Mouse (Mus musculus): Measurements from ENCODE around the gene Serpinf2. TPM values are rescaled to one million over a fixed set of nuclear protein-coding genes. Genes with fewer than 3 reads are reported as not detected.
A peak's percentile ranks its signal among the peaks of the same experiment; 100 is the strongest.

Gene Serpinf2
- polyA plus RNA-seq, 1 experiment from 2014 or later = not detected

DNA sequence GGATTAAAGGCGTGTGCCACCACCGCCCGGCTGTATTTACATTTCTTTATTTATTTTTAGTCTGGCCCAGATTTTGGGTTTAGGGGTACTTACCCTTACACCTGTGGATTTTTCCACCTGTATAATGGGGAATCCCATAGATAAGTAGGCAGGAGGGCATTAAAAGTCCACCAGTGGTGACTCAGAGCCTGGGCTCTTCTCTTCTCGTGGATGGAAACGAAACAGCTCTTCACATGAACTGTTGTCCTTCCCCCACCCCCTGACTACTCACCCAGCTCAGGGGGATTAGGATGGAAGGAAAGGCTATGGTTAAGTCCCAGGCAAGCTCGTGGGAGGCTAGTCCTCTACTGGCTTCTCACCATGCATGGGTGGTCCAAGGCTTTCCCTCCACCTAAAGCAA lies 25.0 kb upstream of the Serpinf2 start:
- H3K36me3 ChIP-seq = peaks cover 16% of the 10 kb centered on the region
- H3K4me1 ChIP-seq (replicated peaks) = peaks cover 54% of the 10 kb centered on the region
- 90% methylated on average over 6 of the region's 6 CpGs for WGBS
- peaks cover 3% of the 10 kb centered on the region; the same call in 1 of the 2 replicates for H3K27me3 ChIP-seq (ENCODE audit: insufficient read depth, poor library complexity, severe bottlenecking)
- peaks cover 4% of the 10 kb centered on the region for H3K9me3 ChIP-seq
- no peak overlapping the region for H3K4me3 ChIP-seq
- no peak overlapping the region for H3K27ac ChIP-seq
- DNase-seq (ENCODE audit: low spot score) = no peak

DNA sequence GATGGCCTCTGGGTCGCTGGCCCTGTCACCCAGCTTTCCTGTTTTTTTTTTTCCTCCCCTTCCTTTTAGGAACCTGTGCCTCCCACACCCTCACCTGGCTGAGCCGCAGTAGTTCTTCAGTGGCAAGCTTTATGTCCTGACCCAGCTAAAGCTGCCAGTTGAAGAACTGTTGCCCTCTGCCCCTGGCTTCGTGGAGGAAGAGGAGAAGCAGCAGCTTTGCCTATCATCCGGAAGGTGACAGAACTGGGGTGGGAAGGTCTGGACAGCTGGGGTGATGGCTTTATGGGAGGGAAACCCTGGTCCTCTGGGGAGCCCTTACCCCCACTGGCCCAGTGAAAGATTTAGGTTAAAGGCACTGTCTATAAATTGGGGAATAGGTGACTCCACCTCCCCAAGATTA lies 24.2 kb upstream of the Serpinf2 start:
- peak overlapping the region; percentile 9; the same call in 1 of the 2 replicates for H3K4me3 ChIP-seq
- H3K4me1 ChIP-seq (replicated peaks) = peaks cover 55% of the 10 kb centered on the region
- peaks cover 4% of the 10 kb centered on the region for H3K9me3 ChIP-seq
- H3K27me3 ChIP-seq (ENCODE audit: insufficient read depth, poor library complexity, severe bottlenecking) = peaks cover under 1% of the 10 kb centered on the region; the same call in 1 of the 2 replicates
- no peak for DNase-seq (ENCODE audit: low spot score)
- H3K27ac ChIP-seq = peak overlapping the region; percentile 91
- whole genome bisulfite sequencing = 66% methylated on average over 4 of the region's 4 CpGs
- peaks cover 16% of the 10 kb centered on the region for H3K36me3 ChIP-seq

DNA sequence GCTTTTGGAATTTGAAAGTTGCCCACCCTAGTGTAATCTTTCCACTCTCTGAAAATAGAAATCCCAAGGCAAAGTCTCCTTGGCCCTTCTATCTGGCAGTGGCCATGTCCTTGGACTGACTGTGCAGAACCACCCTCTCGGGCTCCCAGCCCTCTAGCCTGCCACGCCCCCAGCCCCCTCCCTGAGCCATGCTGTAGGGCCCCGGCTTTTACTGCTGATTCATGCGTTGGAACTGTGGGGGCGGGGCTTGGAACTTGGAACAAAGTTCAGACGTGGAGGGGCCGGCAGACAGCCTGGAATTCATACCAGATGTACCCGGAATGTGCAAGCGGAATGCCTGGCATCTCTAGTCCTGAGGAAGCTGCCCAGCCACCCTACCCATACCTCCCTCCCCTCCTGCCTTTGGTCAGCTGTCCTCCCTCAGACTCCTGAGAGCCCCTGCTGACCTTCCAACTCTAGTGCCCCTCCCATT lies 23.5 kb upstream of the Serpinf2 start:
- H3K27me3 ChIP-seq (ENCODE audit: insufficient read depth, poor library complexity, severe bottlenecking) = no peaks in the 10 kb centered on the region
- H3K27ac ChIP-seq = peak overlapping the region; percentile 91
- peaks cover 49% of the 10 kb centered on the region for H3K4me1 ChIP-seq (replicated peaks)
- peak overlapping the region; percentile 79 for H3K4me3 ChIP-seq
- peak; percentile 82 for DNase-seq (ENCODE audit: low spot score)
- 5% methylated on average over 9 of the region's 9 CpGs for WGBS
- H3K9me3 ChIP-seq = peaks cover 4% of the 10 kb centered on the region
- peaks cover 16% of the 10 kb centered on the region for H3K36me3 ChIP-seq

DNA sequence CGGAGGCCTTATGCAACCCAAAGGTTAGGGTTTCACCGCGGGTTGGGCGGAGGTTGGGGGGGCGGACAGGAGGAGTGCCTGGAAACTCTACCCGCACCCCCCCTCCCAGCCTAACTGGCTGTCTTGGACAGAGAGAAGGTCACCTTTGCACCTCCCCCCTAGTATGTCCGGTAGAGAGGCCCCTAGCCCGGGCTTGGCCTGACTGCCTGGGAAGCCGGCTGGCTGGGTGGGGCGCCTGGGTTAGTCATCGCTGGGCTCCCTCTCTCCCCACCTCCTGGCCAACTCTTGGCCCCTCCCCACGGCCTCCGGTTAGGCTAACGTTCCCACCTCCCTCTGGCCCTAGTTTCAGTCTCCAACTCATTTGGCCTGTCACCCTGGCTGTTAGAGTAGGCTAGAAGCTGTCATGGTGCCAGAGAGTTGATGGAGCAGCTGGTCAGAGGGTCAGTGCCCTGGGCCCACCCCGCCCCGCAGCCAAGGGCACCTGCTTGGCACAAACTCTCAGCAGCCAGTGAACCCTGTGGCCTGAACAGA lies 22.9 kb upstream of the Serpinf2 start:
- peak; percentile 24 for DNase-seq (ENCODE audit: low spot score)
- 4% methylated on average over 16 of the region's 16 CpGs for WGBS

DNA sequence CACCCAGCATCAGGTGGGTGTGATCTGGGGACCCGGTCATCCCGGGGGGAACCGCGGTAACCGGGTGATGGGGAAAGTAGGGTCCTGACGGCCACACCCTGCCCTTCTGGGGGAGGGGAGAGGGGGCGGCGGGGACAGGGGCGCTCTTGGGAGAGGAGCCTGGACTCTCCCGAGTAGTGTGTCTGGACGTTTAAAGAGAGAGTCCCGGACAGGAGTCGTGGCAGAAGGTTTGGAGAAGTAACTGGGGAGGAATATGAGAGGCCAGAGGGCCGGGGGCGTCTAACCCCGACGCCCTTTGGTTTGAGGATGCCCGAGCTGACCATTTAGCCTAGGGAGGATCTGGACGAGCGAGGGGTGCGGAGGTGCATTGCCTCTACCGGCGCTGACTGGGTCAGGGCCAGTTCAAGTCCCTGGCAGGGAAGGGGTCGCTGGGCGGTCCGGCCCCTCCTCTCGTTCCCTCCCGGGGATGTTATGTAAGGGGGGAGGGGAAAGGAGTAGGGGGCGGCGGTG lies 22.4 kb upstream of the Serpinf2 start:
- peaks cover 42% of the 10 kb centered on the region for H3K4me1 ChIP-seq (replicated peaks)
- H3K4me3 ChIP-seq = peak overlapping the region; percentile 79
- H3K27ac ChIP-seq = peak overlapping the region; percentile 91
- no peak for DNase-seq (ENCODE audit: low spot score)
- under 1% methylated on average over 30 of the region's 30 CpGs for WGBS
- H3K9me3 ChIP-seq = peaks cover 3% of the 10 kb centered on the region
- H3K36me3 ChIP-seq = peaks cover 16% of the 10 kb centered on the region
- H3K27me3 ChIP-seq (ENCODE audit: insufficient read depth, poor library complexity, severe bottlenecking) = no peaks in the 10 kb centered on the region

More for the DNA sequence above, 22.9 kb upstream of the Serpinf2 start:
- Histone ChIP-seq H3K36me3 (peaks cover 16% of the 10 kb centered on the region), H3K27me3 (ENCODE audit: insufficient read depth, poor library complexity, severe bottlenecking) (no peaks in the 10 kb centered on the region), H3K27ac (peak overlapping the region; percentile 91), H3K4me3 (peak overlapping the region; percentile 79), H3K9me3 (peaks cover 4% of the 10 kb centered on the region), H3K4me1 (replicated peaks) (peaks cover 43% of the 10 kb centered on the region)

DNA sequence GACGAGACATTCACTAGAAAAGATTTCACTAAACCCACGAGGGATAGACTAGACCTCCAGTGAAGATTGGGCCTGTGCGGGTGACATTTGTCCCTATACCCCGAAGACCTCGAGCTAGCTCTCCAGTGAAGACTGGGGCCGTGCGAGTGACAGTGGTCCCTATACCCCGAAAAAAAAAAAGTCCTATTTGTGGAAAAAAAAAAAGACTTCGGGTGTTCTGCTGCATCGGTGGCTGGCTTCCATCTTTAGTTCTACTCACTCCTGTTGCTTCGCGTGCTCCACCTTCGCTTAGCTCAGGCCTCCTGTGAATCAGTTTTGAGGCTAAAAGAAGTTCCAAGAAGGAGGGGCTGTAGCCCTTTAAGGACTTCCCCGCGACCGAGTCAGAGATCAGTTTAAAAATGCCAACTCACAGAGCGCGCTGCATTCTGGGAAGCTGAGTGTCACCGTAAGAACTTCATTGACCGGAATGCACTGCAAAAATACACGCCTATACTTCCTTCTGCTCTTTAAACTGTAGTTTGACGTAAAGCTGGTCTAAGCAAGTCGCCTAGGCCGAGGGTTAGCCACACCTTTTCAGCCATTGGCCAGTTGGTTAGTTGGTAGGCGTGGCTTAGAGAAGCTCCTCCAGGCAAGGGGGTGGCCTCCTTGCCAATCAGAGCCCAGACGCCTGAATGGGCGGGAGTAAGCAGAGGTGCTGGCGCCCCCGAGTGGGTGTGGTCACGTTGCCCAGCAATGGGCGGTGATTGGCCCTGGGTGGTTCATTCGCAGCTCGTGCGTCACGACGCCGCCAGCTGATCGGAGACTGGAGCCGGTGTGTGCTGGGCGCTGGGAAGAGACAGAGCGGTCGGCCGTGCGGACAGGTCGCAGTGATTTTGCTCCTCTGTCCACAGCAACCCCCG lies 21.7 kb upstream of the Serpinf2 start, which contains the start of gene Tlcd2:
TSS of gene Tlcd2 (plus strand) at position 872 of the 899 bp plus-strand sequence.
- H3K27ac ChIP-seq = peak within 1 kb of the TSS; percentile 91
- under 1% methylated on average over 46 of the region's 46 CpGs for WGBS
- H3K4me3 ChIP-seq = peak within 1 kb of the TSS; percentile 79
- H3K27me3 ChIP-seq (ENCODE audit: insufficient read depth, poor library complexity, severe bottlenecking) = no peaks in the 10 kb centered on the region
- DNase-seq (ENCODE audit: low spot score) = peak; percentile 100
- H3K36me3 ChIP-seq = peaks cover 16% of the 10 kb centered on the region
- peaks cover 42% of the 10 kb centered on the region for H3K4me1 ChIP-seq (replicated peaks)
- no peaks in the 10 kb centered on the region for H3K9me3 ChIP-seq

DNA sequence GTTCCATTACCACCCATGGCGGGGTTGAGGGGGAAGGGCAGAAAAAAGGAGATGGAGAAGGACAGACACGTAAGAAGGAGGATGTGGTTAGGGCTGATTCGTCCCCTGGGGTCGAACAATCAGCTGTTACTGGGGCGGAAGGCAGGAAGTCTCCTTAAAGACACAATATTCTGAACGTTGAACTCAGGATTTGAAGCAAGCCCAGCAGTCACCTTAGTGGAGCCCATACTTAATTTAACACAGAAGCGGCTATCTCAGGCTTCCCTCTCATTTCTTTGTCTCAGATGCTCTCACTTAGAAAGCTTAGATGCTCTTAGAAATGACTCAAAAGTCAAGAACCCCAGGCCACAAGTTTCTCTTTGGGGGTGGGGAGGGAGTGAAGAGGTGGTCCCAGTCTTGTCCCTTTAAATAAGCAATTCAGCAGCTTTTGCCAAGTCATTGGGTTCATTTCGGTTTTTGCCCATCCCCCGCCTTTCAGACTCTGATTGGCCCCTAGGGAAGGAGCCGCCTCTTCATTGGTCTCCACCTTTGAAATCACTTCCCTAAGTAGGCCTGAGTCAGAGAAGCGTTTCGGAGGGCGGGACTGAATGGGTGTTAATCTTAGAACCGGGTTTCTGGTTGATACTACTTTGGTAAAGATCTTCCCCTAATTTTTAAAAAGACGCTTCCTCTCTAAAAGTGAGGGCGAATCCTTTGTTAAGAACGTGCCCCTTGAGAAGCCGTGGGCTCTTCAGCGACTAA lies 20.9 kb upstream of the Serpinf2 start:
- H3K9me3 ChIP-seq = no peaks in the 10 kb centered on the region
- no peaks in the 10 kb centered on the region for H3K27me3 ChIP-seq (ENCODE audit: insufficient read depth, poor library complexity, severe bottlenecking)
- H3K27ac ChIP-seq = peak overlapping the region; percentile 91
- peak overlapping the region; percentile 79 for H3K4me3 ChIP-seq
- WGBS = 2% methylated on average over 19 of the region's 19 CpGs
- peak; percentile 87 for DNase-seq (ENCODE audit: low spot score)
- peaks cover 43% of the 10 kb centered on the region for H3K4me1 ChIP-seq (replicated peaks)
- H3K36me3 ChIP-seq = peaks cover 8% of the 10 kb centered on the region

DNA sequence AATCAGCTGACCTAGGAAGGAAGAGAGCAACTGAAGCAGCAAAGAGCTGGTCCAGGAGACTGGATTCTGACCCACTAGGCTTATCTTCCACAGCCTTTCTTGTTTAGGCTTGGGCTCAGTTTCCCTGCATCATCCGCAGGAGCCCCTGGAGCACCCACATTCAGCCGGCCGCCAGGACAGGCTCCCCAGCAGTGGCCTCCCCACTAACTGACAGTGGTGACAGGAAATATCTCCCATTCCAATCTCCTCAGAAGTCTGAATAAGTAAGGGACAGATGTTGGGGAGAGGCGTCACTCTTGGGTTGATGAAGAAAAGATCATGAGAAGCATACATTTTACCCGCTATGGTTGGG lies 20.3 kb upstream of the Serpinf2 start:
- WGBS = 18% methylated on average over 5 of the region's 5 CpGs
- H3K27me3 ChIP-seq (ENCODE audit: insufficient read depth, poor library complexity, severe bottlenecking) = no peaks in the 10 kb centered on the region
- DNase-seq (ENCODE audit: low spot score) = no peak
- peak overlapping the region; percentile 91 for H3K27ac ChIP-seq
- H3K4me3 ChIP-seq = peak overlapping the region; percentile 79
- H3K4me1 ChIP-seq (replicated peaks) = peaks cover 48% of the 10 kb centered on the region
- H3K9me3 ChIP-seq = no peaks in the 10 kb centered on the region
- H3K36me3 ChIP-seq = 0 out of 2 replicates have a peak, but pooled peaks cover 2% of the 10 kb centered on the region

DNA sequence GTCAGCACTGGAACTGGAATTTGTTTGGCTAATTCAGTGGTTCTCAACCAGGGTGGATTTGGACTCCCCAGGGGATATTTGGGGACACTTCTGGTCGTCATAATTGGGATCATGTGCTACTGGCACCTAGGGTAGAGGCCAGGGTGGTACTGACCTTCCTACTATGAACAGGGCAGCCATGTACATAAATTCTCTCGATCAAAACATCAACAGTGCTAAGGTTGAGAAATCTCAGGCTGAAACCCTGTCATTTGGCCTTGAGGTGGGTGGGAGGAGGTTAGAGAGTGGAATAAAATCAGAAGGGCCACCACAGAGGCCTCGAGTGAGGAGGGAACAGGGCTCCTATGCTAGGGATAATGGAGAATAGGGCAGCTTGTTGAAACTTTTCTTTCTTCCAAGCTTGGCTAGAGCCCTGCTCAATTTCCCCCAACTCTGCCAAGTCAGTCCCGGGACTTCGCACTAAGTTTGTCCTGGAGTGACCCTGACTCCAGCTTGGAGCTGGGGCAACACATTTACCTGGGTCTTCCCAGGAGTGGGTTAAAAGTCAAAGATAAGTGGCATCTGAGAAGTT lies 19.8 kb upstream of the Serpinf2 start:
- H3K27ac ChIP-seq = peak overlapping the region; percentile 91
- WGBS = 81% methylated on average over 5 of the region's 5 CpGs
- H3K4me1 ChIP-seq (replicated peaks) = peaks cover 52% of the 10 kb centered on the region
- H3K9me3 ChIP-seq = no peaks in the 10 kb centered on the region
- no peaks in the 10 kb centered on the region for H3K36me3 ChIP-seq
- H3K27me3 ChIP-seq (ENCODE audit: insufficient read depth, poor library complexity, severe bottlenecking) = no peaks in the 10 kb centered on the region
- H3K4me3 ChIP-seq = peak overlapping the region; percentile 79; the same call in 1 of the 2 replicates
- no peak for DNase-seq (ENCODE audit: low spot score)

DNA sequence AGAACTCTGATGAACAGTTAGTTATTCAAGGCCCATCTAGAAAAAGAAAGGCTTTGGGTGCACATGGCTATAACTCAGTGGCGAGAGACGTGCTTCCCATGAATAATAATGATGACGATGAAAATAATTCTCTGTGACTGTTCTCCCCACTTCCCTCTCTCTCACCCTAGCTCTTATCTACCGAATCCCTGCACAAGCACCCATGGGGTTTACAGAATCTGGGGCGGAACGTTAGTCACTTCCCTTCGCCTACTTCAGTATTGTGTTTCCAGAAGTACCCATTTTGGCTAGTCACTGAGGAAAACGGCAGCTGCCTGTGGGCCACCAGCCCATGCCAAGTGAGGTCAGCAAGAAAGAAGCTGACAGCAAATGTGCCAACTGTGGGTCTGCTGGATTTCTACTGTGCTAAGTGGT lies 19.2 kb upstream of the Serpinf2 start:
- H3K27me3 ChIP-seq (ENCODE audit: insufficient read depth, poor library complexity, severe bottlenecking) = peaks cover 4% of the 10 kb centered on the region; the same call in 1 of the 2 replicates
- H3K4me3 ChIP-seq = no peak overlapping the region
- H3K27ac ChIP-seq = no peak overlapping the region
- WGBS = 85% methylated on average over 8 of the region's 8 CpGs
- no peaks in the 10 kb centered on the region for H3K36me3 ChIP-seq
- no peaks in the 10 kb centered on the region for H3K9me3 ChIP-seq
- H3K4me1 ChIP-seq (replicated peaks) = peaks cover 57% of the 10 kb centered on the region
- DNase-seq (ENCODE audit: low spot score) = no peak

DNA sequence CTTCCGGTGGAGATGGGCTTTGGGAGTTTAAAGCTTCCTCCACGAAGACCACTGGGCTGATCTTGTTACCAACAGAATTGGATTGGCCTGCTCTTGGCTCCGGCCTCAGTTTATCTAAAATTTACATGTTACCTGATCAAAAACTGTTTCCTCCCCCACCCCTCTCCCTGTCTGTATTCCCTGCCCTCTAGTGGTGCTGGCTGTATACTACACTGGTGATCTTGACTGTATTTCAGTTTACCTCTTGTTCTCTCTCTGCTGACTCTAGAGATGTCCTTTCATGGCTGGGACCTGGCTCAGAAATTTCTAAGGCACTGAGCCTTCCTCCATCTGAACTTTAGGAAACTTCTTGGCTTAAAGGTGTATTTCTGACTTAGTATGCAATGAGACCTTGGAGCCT lies 18.8 kb upstream of the Serpinf2 start:
- Histone ChIP-seq H3K4me1 (replicated peaks) (peaks cover 57% of the 10 kb centered on the region), H3K9me3 (no peaks in the 10 kb centered on the region), H3K27me3 (ENCODE audit: insufficient read depth, poor library complexity, severe bottlenecking) (peaks cover 8% of the 10 kb centered on the region; the same call in 1 of the 2 replicates), H3K36me3 (no peaks in the 10 kb centered on the region), H3K27ac (no peak overlapping the region), H3K4me3 (no peak overlapping the region)
- 25% methylated on average over 3 of the region's 3 CpGs for WGBS
- DNase-seq (ENCODE audit: low spot score) = peak; percentile 39

DNA sequence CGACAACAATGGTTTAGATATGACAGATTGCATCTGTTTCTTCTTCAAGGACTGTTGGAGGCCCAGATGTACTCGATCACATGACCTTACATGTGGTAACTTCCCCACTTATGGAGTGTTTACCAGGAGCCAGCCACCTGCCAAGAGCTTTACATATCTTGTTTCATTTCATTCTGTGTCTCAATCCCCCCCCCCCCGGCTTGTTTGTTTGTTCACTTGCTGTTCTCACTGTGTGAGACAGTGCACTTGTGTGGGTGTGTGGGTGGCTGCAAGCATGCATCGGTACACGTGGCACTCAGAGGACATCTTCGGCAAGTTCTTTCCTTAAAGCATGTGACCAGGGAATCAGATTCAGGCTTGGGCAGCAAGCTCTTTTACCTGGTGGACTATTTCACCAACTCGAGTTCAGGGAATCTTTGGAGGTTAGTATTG lies 17.1 kb upstream of the Serpinf2 start:
- Histone ChIP-seq H3K4me1 (replicated peaks) (peaks cover 44% of the 10 kb centered on the region), H3K36me3 (no peaks in the 10 kb centered on the region), H3K27ac (no peak overlapping the region), H3K4me3 (no peak overlapping the region), H3K27me3 (ENCODE audit: insufficient read depth, poor library complexity, severe bottlenecking) (peaks cover 8% of the 10 kb centered on the region; the same call in 1 of the 2 replicates), H3K9me3 (no peaks in the 10 kb centered on the region)
- DNase-seq (ENCODE audit: low spot score) = no peak
- 88% methylated on average over 7 of the region's 7 CpGs for WGBS
